In the genomic region with DNA sequence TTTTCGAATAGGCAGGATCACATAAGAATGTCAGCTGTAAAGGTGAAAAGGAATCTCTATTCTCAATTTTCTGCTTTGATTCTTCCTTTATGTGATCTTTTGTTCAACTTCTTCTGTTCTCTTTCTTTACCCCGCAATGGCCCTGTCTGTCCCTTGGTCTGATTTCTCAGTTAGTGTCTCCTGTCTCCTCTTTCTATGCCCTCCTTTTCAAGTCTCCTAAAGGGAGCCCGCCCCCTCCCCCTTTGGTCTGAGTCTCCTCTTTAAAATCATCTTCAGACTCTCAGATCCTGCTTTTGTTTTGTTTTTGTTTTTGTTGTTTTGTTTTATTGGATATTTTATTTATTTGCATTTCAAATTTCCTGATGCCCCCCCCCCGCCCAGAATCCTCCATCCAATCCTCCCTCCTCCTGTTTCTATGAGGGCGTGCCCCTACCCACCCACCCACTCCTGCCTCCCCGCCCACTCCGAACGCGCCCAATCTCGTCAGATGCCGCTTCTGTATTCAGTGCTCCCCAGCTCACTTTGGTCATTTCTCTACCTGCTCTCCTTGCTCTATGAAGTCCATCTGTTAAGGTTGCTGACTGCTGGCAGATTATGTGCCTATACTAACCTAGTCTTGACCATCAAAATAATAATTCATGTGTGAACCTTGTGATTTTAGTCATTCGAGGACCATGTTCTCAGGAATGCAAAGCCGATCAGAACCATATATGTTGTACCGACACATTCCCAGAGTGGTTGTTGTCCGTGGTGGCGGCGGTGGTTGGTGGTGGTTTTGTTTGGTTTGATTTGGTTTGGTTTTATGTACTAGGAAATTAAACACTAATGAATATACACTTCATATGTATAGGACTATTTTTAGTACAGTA, we compare ENCODE assay signal across 11 mouse cellular contexts.
DNase-seq lines count a peak whose midpoint lies in the region; ATAC-seq lines count a peak whose summit lies in the region.
"Had no signal": no experiment of that assay in that cellular context is flagged by ENCODE, and none has a peak within 500 bp of the region (broad histone marks: within the 10 kb centered on the region; RNA-seq: fewer than 3 reads in every experiment).

No protein-coding gene starts in this region.

- peak overlapping the region; percentile 46 for H3K4me2 ChIP-seq in kidney, embryonic 16.5 days (replicated peaks; ENCODE audit: low read depth, low read length)
- peak overlapping the region; percentile 40 for H3K4me2 ChIP-seq in hindbrain, embryonic 11.5 days (replicated peaks; ENCODE audit: low read depth, low read length)
- peak overlapping the region; percentile 58 for H3K4me2 ChIP-seq in midbrain, embryonic 16.5 days (ENCODE audit: low read length)

- no peaks in the 10 kb centered on the region for H3K36me3 ChIP-seq in kidney, embryonic 16.5 days (ENCODE audit: insufficient read depth, low read length)
- H3K36me3 ChIP-seq in hindbrain, embryonic 11.5 days (ENCODE audit: control insufficient read depth, insufficient read depth, low read length), result no peaks in the 10 kb centered on the region
- no peaks in the 10 kb centered on the region for H3K36me3 ChIP-seq in midbrain, embryonic 16.5 days (ENCODE audit: control insufficient read depth, insufficient read depth, low read length)
- H3K36me3 ChIP-seq: G1E had no signal

- DNase-seq in kidney, postnatal 14 days, result no peak
- peak; percentile 26 for DNase-seq in embryo, embryonic 10.5 days (ENCODE audit: low spot score)
- peak; percentile 36 for DNase-seq in hindbrain, embryonic 11.5 days (ENCODE audit: low spot score)
- no peak for DNase-seq in adrenal gland, postnatal 36 days
- no peak for DNase-seq in left cerebral cortex, adult 9 months (ENCODE audit: low spot score in 2 of 2)
- DNase-seq in right cerebral cortex, adult 18-20 months, result no peak
- DNase-seq: heart, adult 11 months; thymus, postnatal 14 days had no signal

- H3K4me1 ChIP-seq in kidney, embryonic 16.5 days (ENCODE audit: insufficient read depth, low read length), result no peaks in the 10 kb centered on the region
- H3K4me1 ChIP-seq in hindbrain, embryonic 11.5 days (replicated peaks; ENCODE audit: control insufficient read depth, insufficient read depth, low read length), result no peaks in the 10 kb centered on the region
- H3K4me1 ChIP-seq in midbrain, embryonic 16.5 days (ENCODE audit: control insufficient read depth, insufficient read depth, low read length), result no peaks in the 10 kb centered on the region; the same call in 1 of the 2 replicates

- H3K9ac ChIP-seq in kidney, embryonic 16.5 days (replicated peaks; ENCODE audit: low read length), result no peak overlapping the region
- no peak overlapping the region for H3K9ac ChIP-seq in hindbrain, embryonic 11.5 days (ENCODE audit: low read depth, low read length)
- peak overlapping the region; percentile 44; the same call in 1 of the 2 replicates for H3K9ac ChIP-seq in midbrain, embryonic 16.5 days (ENCODE audit: low read depth, low read length)

- no peaks in the 10 kb centered on the region for H3K27me3 ChIP-seq in kidney, embryonic 16.5 days (ENCODE audit: insufficient read depth, low read length)
- no peaks in the 10 kb centered on the region for H3K27me3 ChIP-seq in hindbrain, embryonic 11.5 days (ENCODE audit: control insufficient read depth, insufficient read depth, low read length)
- H3K27me3 ChIP-seq in midbrain, embryonic 16.5 days (ENCODE audit: control insufficient read depth, insufficient read depth, low read depth, low read length), result no peaks in the 10 kb centered on the region

- H3K9me3 ChIP-seq in kidney, embryonic 16.5 days (ENCODE audit: low read length), result no peaks in the 10 kb centered on the region
- H3K9me3 ChIP-seq in hindbrain, embryonic 11.5 days (ENCODE audit: control insufficient read depth, low read length), result no peaks in the 10 kb centered on the region
- no peaks in the 10 kb centered on the region for H3K9me3 ChIP-seq in midbrain, embryonic 16.5 days (replicated peaks; ENCODE audit: control insufficient read depth, low read length, poor library complexity, severe bottlenecking)
- H3K9me3 ChIP-seq: G1E had no signal

- no peak overlapping the region for H3K27ac ChIP-seq in kidney, embryonic 16.5 days (ENCODE audit: low read length)
- H3K27ac ChIP-seq in hindbrain, embryonic 11.5 days (ENCODE audit: low read depth, low read length), result no peak overlapping the region
- H3K27ac ChIP-seq in midbrain, embryonic 16.5 days (ENCODE audit: low read length), result no peak overlapping the region; the same call in 1 of the 2 replicates

- ATAC-seq in kidney, embryonic 16.5 days (ENCODE audit: low FRiP score, low TSS enrichment), result peak; percentile 23; the same call in 1 of the 2 replicates
- peak; percentile 77 for ATAC-seq in hindbrain, embryonic 11.5 days (ENCODE audit: low FRiP score)
- peak; percentile 86 for ATAC-seq in midbrain, embryonic 16.5 days

- 48% methylated on average over 17 of the region's 17 CpGs for WGBS in kidney, embryonic 16.5 days
- WGBS in hindbrain, embryonic 11.5 days, result 29% methylated on average over 17 of the region's 17 CpGs
- WGBS in midbrain, embryonic 16.5 days, result 34% methylated on average over 17 of the region's 17 CpGs

- peak overlapping the region; percentile 1; the same call in 1 of the 2 replicates for H3K4me3 ChIP-seq in kidney, embryonic 16.5 days (ENCODE audit: low read length)
- H3K4me3 ChIP-seq in hindbrain, embryonic 11.5 days (ENCODE audit: low read depth, low read length), result peak overlapping the region; percentile 14; the same call in 1 of the 2 replicates
- peak overlapping the region; percentile 31 for H3K4me3 ChIP-seq in midbrain, embryonic 16.5 days (ENCODE audit: low read depth, low read length)

Comparison
In these comparisons a context has a peak if more than half of its experiments do, and no peak if none do; other contexts are left out.
1. ATAC-seq: peak in every context shown above with its lines; median percentile 86 in midbrain, embryonic 16.5 days; 77 in hindbrain, embryonic 11.5 days; 23 in kidney, embryonic 16.5 days.
2. DNase-seq: peak in embryo, embryonic 10.5 days (single experiment) and hindbrain, embryonic 11.5 days (single experiment); none in kidney, postnatal 14 days (single experiment), adrenal gland, postnatal 36 days (0 of 2), left cerebral cortex, adult 9 months (0 of 2) and right cerebral cortex, adult 18-20 months (single experiment).
3. Peak in every context shown above with its lines, with median percentiles within 50 percentile points of each other: H3K4me2 ChIP-seq and H3K4me3 ChIP-seq.